Mouse (Mus musculus): ENCODE measurements around the gene Necap2.

The Necap2 gene

GRCm38 (mm10) chr4:141030541-141031206, 47.5 kb downstream of the Necap2 start:
- DNase-seq, result no peak

- DNase-seq, result no peak
Observed at GRCm38 (mm10) chr4:141024992-141025391, 53.2 kb downstream of the Necap2 start.

- no peak for DNase-seq
Observed at GRCm38 (mm10) chr4:141024052-141024451, 54.1 kb downstream of the Necap2 start.

- DNase-seq, result no peak
Observed at GRCm38 (mm10) chr4:141021614-141021929, 56.6 kb downstream of the Necap2 start.

GRCm38 (mm10) chr4:141020811-141021613, 57.1 kb downstream of the Necap2 start:
- no peak for DNase-seq

- DNase-seq, result no peak
Observed at GRCm38 (mm10) chr4:141020220-141020619, 57.9 kb downstream of the Necap2 start.

- no peak for DNase-seq
Observed at GRCm38 (mm10) chr4:141017657-141018436, 60.3 kb downstream of the Necap2 start.
